Mouse (Mus musculus) midbrain, embryonic 14.5 days (tissue): ENCODE data around the gene Olfr119. TPM values are rescaled to one million over a fixed set of nuclear protein-coding genes. Genes with fewer than 3 reads are reported as not detected.
"Not testable (repeated sequence)": the region's sequence is repeated elsewhere in the genome, so short reads cannot be mapped to it uniquely, and the experiment has no call there.

Source experiments
- ATAC-seq: fragments of 200-750 bp; cut with Nextera tagmentation; 2 replicates; pipeline ENCODE4 v1.8.0; 2017; ENCODE audit warnings: moderate number of reproducible peaks, moderate library complexity; ENCODE audit not compliant: low FRiP score, low TSS enrichment
- DNase-seq: peaks from one replicate; pipeline ENCODE4 v3.0.0-alpha.2; 2015
- H3K27ac ChIP-seq: fragments of 300-500 bp; sonication (generic); replicated peaks from 2 replicates; pipeline ENCODE4 v1.5.1; 2014; ENCODE audit warnings: mild to moderate bottlenecking, low read depth, low read length, moderate library complexity
- H3K27me3 ChIP-seq: fragments of 300-500 bp; sonication (generic); 2 replicates; pipeline ENCODE4 v1.6.1; 2014; ENCODE audit warnings: low read length, control low read depth, mixed read lengths; ENCODE audit not compliant: control insufficient read depth, insufficient read depth
- H3K36me3 ChIP-seq: fragments of 300-500 bp; sonication (generic); 2 replicates; pipeline ENCODE4 v1.6.1; 2014; ENCODE audit warnings: low read length, control low read depth; ENCODE audit not compliant: control insufficient read depth, insufficient read depth
- H3K4me1 ChIP-seq: fragments of 300-500 bp; sonication (generic); 2 replicates; pipeline ENCODE4 v1.6.1; 2014; ENCODE audit warnings: mild to moderate bottlenecking, antibody characterized with exemption, low read length, control low read depth; ENCODE audit not compliant: control insufficient read depth, insufficient read depth
- H3K4me2 ChIP-seq: fragments of 300-500 bp; sonication (generic); 2 replicates; pipeline ENCODE4 v1.6.1; 2014; ENCODE audit warnings: mild to moderate bottlenecking, low read length, moderate library complexity
- H3K4me3 ChIP-seq: fragments of 300-500 bp; sonication (generic); replicated peaks from 2 replicates; pipeline ENCODE4 v1.5.1; 2014; ENCODE audit warnings: low read depth, low read length
- H3K9ac ChIP-seq: fragments of 300-500 bp; sonication (generic); replicated peaks from 2 replicates; pipeline ENCODE4 v1.6.1; 2014; ENCODE audit warnings: mild to moderate bottlenecking, low read length, moderate library complexity
- H3K9me3 ChIP-seq: fragments of 300-500 bp; sonication (generic); 2 replicates; pipeline ENCODE4 v1.6.1; 2016; ENCODE audit warnings: low read length, control low read depth, mixed read lengths; ENCODE audit not compliant: control insufficient read depth
- whole genome bisulfite sequencing: fragments of 180-500 bp; shearing (Covaris S2); extraction: QIAGEN DNeasy Blood & Tissue Kit; methylation state at CpG from one replicate; pipeline ENCODE4 v1.1.7; 2014; 5-methylcytosine and 5-hydroxymethylcytosine counted together
- polyA plus RNA-seq: library from polyadenylated mRNA; unstranded; fragments of >200 nt; fragmentation: Nextera tagmentation; extraction: Ambion mirVana; gene quantifications from 2 replicates; pipeline ENCODE4 v1.2.1, GENCODE M21; 2014

Gene Olfr119
- not detected in 2 replicates for polyA plus RNA-seq

- not testable (repeated sequence) for H3K36me3 ChIP-seq, H3K9me3 ChIP-seq, DNase-seq, H3K4me2 ChIP-seq, H3K4me3 ChIP-seq, H3K27me3 ChIP-seq, H3K4me1 ChIP-seq, H3K27ac ChIP-seq, ATAC-seq, H3K9ac ChIP-seq
- WGBS: 45% methylated on average over 1 of the region's 1 CpGs
Measured at GRCm38 (mm10) chr17:37696264-37696663, at the start of gene Olfr119. Gene Olfr119, plus strand, starts transcription at chr17:37696564.

GRCm38 (mm10) chr17:37663682-37664081, 32.7 kb upstream of the Olfr119 start, which contains the start of gene Olfr117:
Gene Olfr117, minus strand, starts transcription at chr17:37663782.
- Histone ChIP-seq H3K9ac (no peak within 1 kb of the TSS), H3K27ac (no peak within 1 kb of the TSS), H3K4me3 (no peak within 1 kb of the TSS), H3K36me3 (no peaks in the 10 kb centered on the region), H3K4me2 (no peak within 1 kb of the TSS), H3K9me3 (no peaks in the 10 kb centered on the region; the same call in 1 of the 2 replicates), H3K4me1 (no peaks in the 10 kb centered on the region), H3K27me3 (no peaks in the 10 kb centered on the region)
- WGBS: 69% methylated on average over 1 of the region's 1 CpGs
- ATAC-seq (no peak), DNase-seq (no peak)

- no peaks in the 10 kb centered on the region for H3K4me1 ChIP-seq
- no peaks in the 10 kb centered on the region for H3K27me3 ChIP-seq
- H3K4me3 ChIP-seq: no peak within 1 kb of the TSS
- WGBS: 65% methylated on average over 2 of the region's 2 CpGs
- H3K4me2 ChIP-seq: no peak within 1 kb of the TSS
- DNase-seq: no peak
- H3K36me3 ChIP-seq: no peaks in the 10 kb centered on the region
- H3K27ac ChIP-seq: no peak within 1 kb of the TSS
- no peak within 1 kb of the TSS for H3K9ac ChIP-seq
- ATAC-seq: no peak
- H3K9me3 ChIP-seq: no peaks in the 10 kb centered on the region; the same call in 1 of the 2 replicates
Measured at GRCm38 (mm10) chr17:37666688-37667087, 29.7 kb upstream of the Olfr119 start, which contains the start of gene Olfr118. Gene Olfr118, plus strand, starts transcription at chr17:37666988.

- H3K27ac ChIP-seq: no peak within 1 kb of the TSS
- 73% methylated on average over 1 of the region's 1 CpGs for WGBS
Measured at GRCm38 (mm10) chr17:37721508-37721907, 25.1 kb downstream of the Olfr119 start, which contains the start of gene Olfr120. Gene Olfr120, plus strand, starts transcription at chr17:37721808.

GRCm38 (mm10) chr17:37738070-37738469, 41.7 kb downstream of the Olfr119 start:
- 55% methylated on average over 7 of the region's 7 CpGs for WGBS
- no peak overlapping the region for H3K4me3 ChIP-seq
- DNase-seq (no peak), ATAC-seq (no peak)
- H3K36me3 ChIP-seq: no peaks in the 10 kb centered on the region
- H3K9ac ChIP-seq: no peak overlapping the region
- H3K4me1 ChIP-seq: no peaks in the 10 kb centered on the region
- H3K27me3 ChIP-seq: no peaks in the 10 kb centered on the region
- H3K27ac ChIP-seq: no peak overlapping the region
- H3K4me2 ChIP-seq: no peak overlapping the region
- no peaks in the 10 kb centered on the region for H3K9me3 ChIP-seq

More at GRCm38 (mm10) chr17:37721508-37721907, 25.1 kb downstream of the Olfr119 start, which contains the start of gene Olfr120:
- no peak within 1 kb of the TSS for H3K4me2 ChIP-seq
- no peaks in the 10 kb centered on the region for H3K27me3 ChIP-seq
- ATAC-seq (no peak), DNase-seq (no peak)
- H3K36me3 ChIP-seq: no peaks in the 10 kb centered on the region
- no peak within 1 kb of the TSS for H3K4me3 ChIP-seq
- no peak within 1 kb of the TSS for H3K9ac ChIP-seq
- no peaks in the 10 kb centered on the region for H3K4me1 ChIP-seq
- no peaks in the 10 kb centered on the region for H3K9me3 ChIP-seq

Other genes with a start within 250 kb of the Olfr119 start
- not detected in 2 replicates for gene Olfr109, start 237.6 kb upstream of the Olfr119 start, polyA plus RNA-seq
- gene H2-M2, start 213.0 kb upstream of the Olfr119 start, polyA plus RNA-seq: not detected in 2 replicates
- gene Olfr110, start 204.1 kb upstream of the Olfr119 start, polyA plus RNA-seq: not detected in 2 replicates
- gene Olfr111, start 188.5 kb upstream of the Olfr119 start, polyA plus RNA-seq: not detected in 2 replicates
- gene Olfr112, start 127.1 kb upstream of the Olfr119 start, polyA plus RNA-seq: not detected in 2 replicates
- gene Olfr113, start 118.9 kb upstream of the Olfr119 start, polyA plus RNA-seq: not detected in 2 replicates
- not detected in 2 replicates for gene Olfr114, start 103.8 kb upstream of the Olfr119 start, polyA plus RNA-seq
- not detected in 2 replicates for gene Olfr115, start 69.5 kb upstream of the Olfr119 start, polyA plus RNA-seq
- gene Olfr116, start 69.4 kb upstream of the Olfr119 start, polyA plus RNA-seq: not detected in 2 replicates
- not detected in 2 replicates for gene Olfr117, start 32.8 kb upstream of the Olfr119 start, polyA plus RNA-seq
- gene Olfr118, start 29.6 kb upstream of the Olfr119 start, polyA plus RNA-seq: not detected in 2 replicates
- not detected in 2 replicates for gene Olfr120, start 25.2 kb downstream of the Olfr119 start, polyA plus RNA-seq
- not detected in 2 replicates for gene Olfr121, start 52.3 kb downstream of the Olfr119 start, polyA plus RNA-seq
- not detected in 2 replicates for gene Olfr122, start 72.0 kb downstream of the Olfr119 start, polyA plus RNA-seq
- not detected in 2 replicates for gene Olfr123, start 97.0 kb downstream of the Olfr119 start, polyA plus RNA-seq
- gene Olfr124, start 103.3 kb downstream of the Olfr119 start, polyA plus RNA-seq: not detected in 2 replicates
- not detected in 2 replicates for gene Olfr125, start 136.4 kb downstream of the Olfr119 start, polyA plus RNA-seq
- gene Olfr126, start 150.9 kb downstream of the Olfr119 start, polyA plus RNA-seq: not detected in 2 replicates
- gene Olfr127, start 203.9 kb downstream of the Olfr119 start, polyA plus RNA-seq: not detected in 2 replicates
- not detected in 2 replicates for gene Olfr128, start 224.0 kb downstream of the Olfr119 start, polyA plus RNA-seq